Mouse (Mus musculus): ENCODE measurements around the gene Pkp2. TPM values are rescaled to one million over a fixed set of nuclear protein-coding genes. Genes with fewer than 3 reads are reported as not detected.
"Not testable (repeated sequence)": the region's sequence is repeated elsewhere in the genome, so short reads cannot be mapped to it uniquely, and the experiment has no call there.

Gene Pkp2
- total RNA-seq (2014; fragmentation: Nextera tagmentation) (not detected in 2 replicates), total RNA-seq (2017) (0.13 TPM in 1 of 2 replicates, not detected in the other)

- peak; percentile 91 for ATAC-seq (replicated peaks; ENCODE audit: poor library complexity, severe bottlenecking)
Measured at GRCm38 (mm10) chr16:16213079-16213760, at the start of gene Pkp2. Gene Pkp2, plus strand, starts transcription at chr16:16213318.

GRCm38 (mm10) chr16:16197374-16197773 is 15.7 kb upstream of the Pkp2 start:
- ATAC-seq (replicated peaks; ENCODE audit: poor library complexity, severe bottlenecking) = 0 out of 2 replicates have a peak, but pooled peaks have one; percentile 25

GRCm38 (mm10) chr16:16201991-16202390 is 11.1 kb upstream of the Pkp2 start:
- peak; percentile 82 for ATAC-seq (replicated peaks; ENCODE audit: poor library complexity, severe bottlenecking)

GRCm38 (mm10) chr16:16204648-16205047 is 8.5 kb upstream of the Pkp2 start:
- peak; percentile 67 for ATAC-seq (replicated peaks; ENCODE audit: poor library complexity, severe bottlenecking)

GRCm38 (mm10) chr16:16212723-16213078 is 417 bp upstream of the Pkp2 start:
- ATAC-seq (replicated peaks; ENCODE audit: poor library complexity, severe bottlenecking) = peak; percentile 14; the same call in 1 of the 2 replicates

- ATAC-seq (replicated peaks; ENCODE audit: poor library complexity, severe bottlenecking) = peak; percentile 37
Measured at GRCm38 (mm10) chr16:16213761-16214305, 715 bp downstream of the Pkp2 start.

- ATAC-seq (replicated peaks; ENCODE audit: poor library complexity, severe bottlenecking) = no peak
Measured at GRCm38 (mm10) chr16:16215645-16216387, 2.7 kb downstream of the Pkp2 start.

- no peak for ATAC-seq (replicated peaks; ENCODE audit: poor library complexity, severe bottlenecking)
Measured at GRCm38 (mm10) chr16:16216934-16217333, 3.8 kb downstream of the Pkp2 start.

- no peak for ATAC-seq (replicated peaks; ENCODE audit: poor library complexity, severe bottlenecking)
Measured at GRCm38 (mm10) chr16:16219835-16220234, 6.7 kb downstream of the Pkp2 start.

GRCm38 (mm10) chr16:16222651-16223050 is 9.5 kb downstream of the Pkp2 start:
- ATAC-seq (replicated peaks; ENCODE audit: poor library complexity, severe bottlenecking) = no peak

- ATAC-seq (replicated peaks; ENCODE audit: poor library complexity, severe bottlenecking) = no peak
Measured at GRCm38 (mm10) chr16:16224506-16224924, 11.4 kb downstream of the Pkp2 start.

- ATAC-seq (replicated peaks; ENCODE audit: poor library complexity, severe bottlenecking) = no peak
Measured at GRCm38 (mm10) chr16:16225828-16226227, 12.7 kb downstream of the Pkp2 start.

- ATAC-seq (replicated peaks; ENCODE audit: poor library complexity, severe bottlenecking) = no peak
Measured at GRCm38 (mm10) chr16:16230439-16230838, 17.3 kb downstream of the Pkp2 start.

GRCm38 (mm10) chr16:16233919-16234318 is 20.8 kb downstream of the Pkp2 start:
- no peak for ATAC-seq (replicated peaks; ENCODE audit: poor library complexity, severe bottlenecking)

- not testable (repeated sequence) for ATAC-seq (replicated peaks; ENCODE audit: poor library complexity, severe bottlenecking)
Measured at GRCm38 (mm10) chr16:16236681-16237080, 23.6 kb downstream of the Pkp2 start.

GRCm38 (mm10) chr16:16238356-16238755 is 25.2 kb downstream of the Pkp2 start:
- ATAC-seq (replicated peaks; ENCODE audit: poor library complexity, severe bottlenecking) = no peak

- no peak for ATAC-seq (replicated peaks; ENCODE audit: poor library complexity, severe bottlenecking)
Measured at GRCm38 (mm10) chr16:16244711-16245110, 31.6 kb downstream of the Pkp2 start.

GRCm38 (mm10) chr16:16250470-16250869 is 37.4 kb downstream of the Pkp2 start:
- ATAC-seq (replicated peaks; ENCODE audit: poor library complexity, severe bottlenecking) = no peak

GRCm38 (mm10) chr16:16253326-16254074 is 40.4 kb downstream of the Pkp2 start:
- ATAC-seq (replicated peaks; ENCODE audit: poor library complexity, severe bottlenecking) = no peak

GRCm38 (mm10) chr16:16255217-16255616 is 42.1 kb downstream of the Pkp2 start:
- no peak for ATAC-seq (replicated peaks; ENCODE audit: poor library complexity, severe bottlenecking)

- no peak for ATAC-seq (replicated peaks; ENCODE audit: poor library complexity, severe bottlenecking)
Measured at GRCm38 (mm10) chr16:16255874-16256273, 42.8 kb downstream of the Pkp2 start.
